Mouse (Mus musculus): ENCODE data around the gene Ms4a6c. TPM values are rescaled to one million over a fixed set of nuclear protein-coding genes. Genes with fewer than 3 reads are reported as not detected.
"Not testable (repeated sequence)": the region's sequence is repeated elsewhere in the genome, so short reads cannot be mapped to it uniquely, and the experiment has no call there.

Gene Ms4a6c
- polyA plus RNA-seq, 1 experiment from 2014 or later: 0.69 TPM

DNA sequence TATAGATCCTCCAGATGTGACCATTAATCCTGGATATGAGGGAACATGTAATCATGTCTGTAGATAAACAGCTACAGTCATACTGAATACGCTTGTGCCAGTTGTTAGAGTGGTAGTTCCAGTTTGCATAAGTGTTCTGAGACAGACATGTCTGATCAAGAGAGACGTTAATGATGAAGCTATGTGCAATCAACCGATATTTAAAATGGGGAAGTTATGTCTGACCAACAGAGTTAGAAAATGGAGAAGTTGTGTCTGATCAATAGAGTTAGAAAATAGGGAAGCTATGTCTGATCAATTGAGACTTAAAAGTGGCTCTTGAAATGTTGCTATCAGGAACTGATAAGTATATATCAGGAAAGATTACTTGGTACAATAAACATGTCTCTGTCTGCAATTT is 16.1 kb downstream of the Ms4a6c start:
- DNase-seq (ENCODE audit: low spot score): no peak
- H3K9me3 ChIP-seq (replicated peaks): no peaks in the 10 kb centered on the region
- no peak overlapping the region for H3K27ac ChIP-seq
- WGBS: 90% methylated on average over 3 of the region's 3 CpGs
- no peak overlapping the region for H3K4me3 ChIP-seq
- no peaks in the 10 kb centered on the region for H3K36me3 ChIP-seq
- H3K27me3 ChIP-seq (ENCODE audit: low read depth, poor library complexity, severe bottlenecking): no peaks in the 10 kb centered on the region
- H3K4me1 ChIP-seq: no peaks in the 10 kb centered on the region

DNA sequence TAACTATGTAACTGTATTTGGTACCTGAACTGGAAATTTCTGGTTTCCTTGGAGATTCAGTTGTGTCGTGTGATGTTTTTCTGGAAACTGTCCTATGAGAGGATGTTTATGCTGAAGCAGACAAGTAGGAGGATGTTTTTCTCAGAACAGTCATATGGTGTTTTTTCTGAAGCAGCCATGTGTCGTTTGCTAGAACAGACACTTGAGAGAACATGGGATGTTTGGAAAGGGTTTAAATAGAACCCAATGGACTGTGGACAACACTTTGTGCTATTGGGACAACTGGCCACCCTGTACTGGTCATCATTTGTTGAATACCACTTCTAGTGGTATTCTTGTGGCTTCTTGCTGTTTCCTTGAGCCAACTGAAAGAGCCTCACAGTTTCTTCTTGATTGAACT is 16.6 kb downstream of the Ms4a6c start, which contains the start of gene Gm8369:
Gene Gm8369, plus strand, starts transcription at position 193 of the 400 bp plus-strand sequence.
- no peaks in the 10 kb centered on the region for H3K27me3 ChIP-seq (ENCODE audit: low read depth, poor library complexity, severe bottlenecking)
- H3K36me3 ChIP-seq: no peaks in the 10 kb centered on the region
- no peak within 1 kb of the TSS for H3K27ac ChIP-seq
- H3K4me3 ChIP-seq: no peak within 1 kb of the TSS
- H3K4me1 ChIP-seq: no peaks in the 10 kb centered on the region
- WGBS: 86% methylated on average over 2 of the region's 2 CpGs
- no peak for DNase-seq (ENCODE audit: low spot score)
- no peaks in the 10 kb centered on the region for H3K9me3 ChIP-seq (replicated peaks)

GRCm38 (mm10) chr19:11486599-11486998 is 17.4 kb downstream of the Ms4a6c start:
- Histone ChIP-seq H3K4me3 (no peak overlapping the region), H3K36me3 (no peaks in the 10 kb centered on the region), H3K27ac (no peak overlapping the region), H3K4me1 (no peaks in the 10 kb centered on the region), H3K9me3 (replicated peaks) (no peaks in the 10 kb centered on the region), H3K27me3 (ENCODE audit: low read depth, poor library complexity, severe bottlenecking) (no peaks in the 10 kb centered on the region)
- no peak for DNase-seq (ENCODE audit: low spot score)
- 90% methylated on average over 1 of the region's 1 CpGs for WGBS

GRCm38 (mm10) chr19:11491406-11492189 is 22.4 kb downstream of the Ms4a6c start:
- Histone ChIP-seq H3K9me3 (replicated peaks) (no peaks in the 10 kb centered on the region), H3K27me3 (ENCODE audit: low read depth, poor library complexity, severe bottlenecking) (no peaks in the 10 kb centered on the region), H3K36me3 (no peaks in the 10 kb centered on the region), H3K4me1 (no peaks in the 10 kb centered on the region), H3K4me3 (no peak overlapping the region), H3K27ac (no peak overlapping the region)
- 84% methylated on average over 4 of the region's 4 CpGs for WGBS
- no peak for DNase-seq (ENCODE audit: low spot score)

- Histone ChIP-seq H3K9me3 (replicated peaks) (no peaks in the 10 kb centered on the region), H3K36me3 (no peaks in the 10 kb centered on the region), H3K27ac (no peak overlapping the region), H3K4me3 (no peak overlapping the region), H3K4me1 (no peaks in the 10 kb centered on the region), H3K27me3 (ENCODE audit: low read depth, poor library complexity, severe bottlenecking) (no peaks in the 10 kb centered on the region)
- WGBS: 78% methylated on average over 1 of the region's 1 CpGs
- no peak for DNase-seq (ENCODE audit: low spot score)
Measured at GRCm38 (mm10) chr19:11492671-11493070, 23.5 kb downstream of the Ms4a6c start.

GRCm38 (mm10) chr19:11494519-11494918 is 25.4 kb downstream of the Ms4a6c start:
- Histone ChIP-seq H3K4me1 (no peaks in the 10 kb centered on the region), H3K27me3 (ENCODE audit: low read depth, poor library complexity, severe bottlenecking) (no peaks in the 10 kb centered on the region), H3K9me3 (replicated peaks) (no peaks in the 10 kb centered on the region), H3K36me3 (no peaks in the 10 kb centered on the region), H3K4me3 (no peak overlapping the region), H3K27ac (no peak overlapping the region)
- no peak for DNase-seq (ENCODE audit: low spot score)
- WGBS: 91% methylated on average over 3 of the region's 3 CpGs

GRCm38 (mm10) chr19:11496361-11496760 is 27.2 kb downstream of the Ms4a6c start:
- DNase-seq (ENCODE audit: low spot score): no peak
- H3K9me3 ChIP-seq (replicated peaks): no peaks in the 10 kb centered on the region
- H3K27me3 ChIP-seq (ENCODE audit: low read depth, poor library complexity, severe bottlenecking): no peaks in the 10 kb centered on the region
- H3K36me3 ChIP-seq: no peaks in the 10 kb centered on the region
- 84% methylated on average over 6 of the region's 6 CpGs for WGBS
- H3K4me1 ChIP-seq: no peaks in the 10 kb centered on the region
- no peak overlapping the region for H3K27ac ChIP-seq
- no peak overlapping the region for H3K4me3 ChIP-seq

GRCm38 (mm10) chr19:11497300-11497699 is 28.1 kb downstream of the Ms4a6c start:
- not testable (repeated sequence) for H3K9me3 ChIP-seq (replicated peaks); H3K36me3 ChIP-seq; H3K4me3 ChIP-seq; H3K4me1 ChIP-seq; H3K27ac ChIP-seq; DNase-seq (ENCODE audit: low spot score); H3K27me3 ChIP-seq (ENCODE audit: low read depth, poor library complexity, severe bottlenecking)
- WGBS: 79% methylated on average over 1 of the region's 1 CpGs

DNA sequence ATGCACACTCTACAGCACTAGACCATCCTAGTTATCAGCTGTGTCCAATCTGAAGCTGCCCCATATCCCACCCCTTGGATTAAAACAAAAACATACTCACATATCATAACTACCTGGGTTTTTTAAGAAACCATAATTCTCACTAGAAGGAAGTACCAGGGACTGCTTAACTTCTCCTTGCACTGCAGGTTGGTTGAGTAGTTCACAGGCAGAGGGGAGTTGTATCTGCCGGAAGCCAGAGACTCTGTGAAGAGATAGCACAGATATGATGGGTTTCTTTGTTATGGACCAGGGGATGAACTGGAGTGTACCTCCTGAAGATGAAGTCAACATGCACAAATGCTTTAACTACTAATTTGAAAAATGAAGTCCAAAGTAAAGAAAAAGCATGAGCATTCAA is 31.6 kb downstream of the Ms4a6c start:
- no peak for DNase-seq (ENCODE audit: low spot score)
- Histone ChIP-seq H3K9me3 (replicated peaks) (no peaks in the 10 kb centered on the region), H3K27me3 (ENCODE audit: low read depth, poor library complexity, severe bottlenecking) (no peaks in the 10 kb centered on the region), H3K36me3 (no peaks in the 10 kb centered on the region), H3K4me3 (no peak overlapping the region), H3K27ac (no peak overlapping the region), H3K4me1 (no peaks in the 10 kb centered on the region)
- WGBS: 98% methylated on average over 1 of the region's 1 CpGs

GRCm38 (mm10) chr19:11501326-11501725 is 32.2 kb downstream of the Ms4a6c start:
- Histone ChIP-seq H3K4me3 (no peak overlapping the region), H3K36me3 (no peaks in the 10 kb centered on the region), H3K27ac (no peak overlapping the region), H3K27me3 (ENCODE audit: low read depth, poor library complexity, severe bottlenecking) (no peaks in the 10 kb centered on the region), H3K4me1 (no peaks in the 10 kb centered on the region), H3K9me3 (replicated peaks) (no peaks in the 10 kb centered on the region)
- DNase-seq (ENCODE audit: low spot score): no peak
- WGBS: 88% methylated on average over 4 of the region's 4 CpGs

DNA sequence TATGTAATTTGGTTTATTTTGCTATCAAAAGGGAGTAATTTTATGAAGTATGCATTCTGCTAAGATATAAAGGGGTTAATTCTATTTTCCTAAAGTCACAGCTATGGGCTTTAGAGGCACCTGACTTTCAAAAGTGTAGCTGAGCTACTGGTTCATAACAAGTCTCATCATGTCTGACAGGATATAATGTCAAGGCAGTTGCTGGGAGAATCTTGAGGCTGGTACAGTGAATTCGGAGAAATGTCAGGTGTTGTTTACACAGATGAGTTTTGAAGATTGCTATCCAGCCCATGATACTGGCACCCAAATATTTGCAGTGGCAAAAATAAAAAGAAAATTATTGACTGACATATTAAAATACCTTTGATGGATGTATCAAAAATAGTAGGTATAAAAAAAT is 35.7 kb downstream of the Ms4a6c start:
- DNase-seq (ENCODE audit: low spot score): no peak
- Histone ChIP-seq H3K36me3 (no peaks in the 10 kb centered on the region), H3K4me3 (no peak overlapping the region), H3K27ac (no peak overlapping the region), H3K27me3 (ENCODE audit: low read depth, poor library complexity, severe bottlenecking) (no peaks in the 10 kb centered on the region), H3K9me3 (replicated peaks) (no peaks in the 10 kb centered on the region), H3K4me1 (no peaks in the 10 kb centered on the region)
- WGBS: 85% methylated on average over 1 of the region's 1 CpGs

DNA sequence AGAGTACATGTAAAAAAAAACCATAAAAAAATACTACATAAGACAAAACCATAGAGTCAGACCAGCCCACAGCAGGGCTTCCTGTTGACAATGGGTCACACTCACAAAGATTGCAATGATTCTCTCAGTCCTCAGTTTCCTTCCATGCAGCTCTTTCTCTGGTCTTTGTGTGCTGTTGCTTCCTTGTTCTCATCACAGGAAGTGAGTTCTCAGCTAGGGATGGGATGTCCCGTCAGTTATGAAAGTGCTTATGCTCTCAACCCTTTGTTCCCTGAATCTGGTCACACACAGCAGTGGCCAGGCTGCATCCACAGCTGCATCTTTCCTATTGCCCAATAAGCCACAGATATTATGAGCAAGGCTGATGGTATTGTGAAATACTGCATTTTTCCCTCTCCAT is 44.3 kb downstream of the Ms4a6c start:
- Histone ChIP-seq H3K27me3 (ENCODE audit: low read depth, poor library complexity, severe bottlenecking) (no peaks in the 10 kb centered on the region), H3K4me1 (no peaks in the 10 kb centered on the region), H3K9me3 (replicated peaks) (no peaks in the 10 kb centered on the region), H3K36me3 (no peaks in the 10 kb centered on the region), H3K27ac (no peak overlapping the region), H3K4me3 (no peak overlapping the region)
- 81% methylated on average over 1 of the region's 1 CpGs for WGBS
- DNase-seq (ENCODE audit: low spot score): no peak

- H3K4me1 ChIP-seq: no peaks in the 10 kb centered on the region
- H3K36me3 ChIP-seq: no peaks in the 10 kb centered on the region
- H3K4me3 ChIP-seq: no peak within 1 kb of the TSS
- no peaks in the 10 kb centered on the region for H3K27me3 ChIP-seq (ENCODE audit: low read depth, poor library complexity, severe bottlenecking)
- no peaks in the 10 kb centered on the region for H3K9me3 ChIP-seq (replicated peaks)
- no peak for DNase-seq (ENCODE audit: low spot score)
- H3K27ac ChIP-seq: no peak within 1 kb of the TSS
Measured at GRCm38 (mm10) chr19:11516246-11516645, 47.1 kb downstream of the Ms4a6c start, which contains the start of gene Ms4a6b. Gene Ms4a6b, plus strand, starts transcription at chr19:11516512.

DNA sequence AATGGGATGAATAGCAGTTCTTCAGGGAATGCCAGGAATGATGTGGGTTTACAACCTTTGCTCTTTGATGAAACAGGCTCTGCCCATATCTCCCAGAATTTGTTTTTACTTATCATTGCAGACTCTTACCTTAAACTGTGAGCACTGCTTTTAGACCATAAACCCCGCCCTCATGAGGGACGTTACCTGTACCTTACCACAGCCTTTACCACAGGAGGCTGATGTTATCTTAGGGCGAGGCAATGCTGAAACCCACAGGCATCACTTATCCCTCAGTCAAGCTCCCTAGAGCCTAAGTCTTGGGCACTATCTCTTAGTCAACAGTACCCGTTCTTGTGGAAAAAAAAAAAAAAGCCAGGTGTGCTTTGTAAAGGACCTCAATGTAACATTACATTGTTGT is 47.7 kb downstream of the Ms4a6c start:
- Histone ChIP-seq H3K9me3 (replicated peaks) (no peaks in the 10 kb centered on the region), H3K4me3 (no peak overlapping the region), H3K4me1 (no peaks in the 10 kb centered on the region), H3K36me3 (no peaks in the 10 kb centered on the region), H3K27me3 (ENCODE audit: low read depth, poor library complexity, severe bottlenecking) (no peaks in the 10 kb centered on the region), H3K27ac (no peak overlapping the region)
- WGBS: 70% methylated on average over 4 of the region's 4 CpGs
- DNase-seq (ENCODE audit: low spot score): no peak

Measured in limb, embryonic 10.5 days (tissue).